Mouse (Mus musculus): ENCODE results near the gene Arsg. TPM values are rescaled to one million over a fixed set of nuclear protein-coding genes. Genes with fewer than 3 reads are reported as not detected.

Arsg gene
- polyA plus RNA-seq, 1 experiment from 2014 or later, result 6.5 TPM

DNA sequence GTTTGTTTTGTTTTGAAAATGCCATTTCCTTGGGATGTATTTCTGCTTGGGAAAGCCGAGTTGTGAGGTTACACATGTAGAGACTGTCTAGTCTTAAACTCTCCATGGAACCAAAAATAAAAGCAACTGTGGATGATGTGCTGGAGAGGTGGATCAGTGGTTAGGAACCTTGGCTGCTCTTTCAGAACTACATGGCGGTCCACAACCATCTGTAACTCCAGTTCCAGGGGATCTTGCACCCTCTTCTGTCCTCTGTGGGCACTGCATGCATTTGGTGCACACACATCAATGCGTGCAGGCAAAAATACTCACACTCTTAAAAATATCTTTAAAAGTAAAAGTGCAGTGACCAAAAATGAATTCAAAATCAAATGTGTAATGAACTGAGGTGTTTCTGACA, 32.1 kb upstream of the Arsg start:
- Histone ChIP-seq H3K4me1 (ENCODE audit: insufficient read depth, low read length) (peaks cover 14% of the 10 kb centered on the region), H3K9ac (replicated peaks; ENCODE audit: low read length) (no peak overlapping the region), H3K27me3 (ENCODE audit: insufficient read depth, low read length) (no peaks in the 10 kb centered on the region), H3K27ac (ENCODE audit: low read length) (no peak overlapping the region), H3K9me3 (ENCODE audit: low read length) (no peaks in the 10 kb centered on the region), H3K4me2 (replicated peaks; ENCODE audit: low read depth, low read length) (no peak overlapping the region), H3K36me3 (ENCODE audit: insufficient read depth, low read length) (0 out of 2 replicates have a peak, but pooled peaks cover 8% of the 10 kb centered on the region), H3K4me3 (ENCODE audit: low read length) (no peak overlapping the region)
- ATAC-seq (ENCODE audit: low FRiP score, low TSS enrichment), result no peak
- WGBS, result 69% methylated on average over 3 of the region's 3 CpGs

DNA sequence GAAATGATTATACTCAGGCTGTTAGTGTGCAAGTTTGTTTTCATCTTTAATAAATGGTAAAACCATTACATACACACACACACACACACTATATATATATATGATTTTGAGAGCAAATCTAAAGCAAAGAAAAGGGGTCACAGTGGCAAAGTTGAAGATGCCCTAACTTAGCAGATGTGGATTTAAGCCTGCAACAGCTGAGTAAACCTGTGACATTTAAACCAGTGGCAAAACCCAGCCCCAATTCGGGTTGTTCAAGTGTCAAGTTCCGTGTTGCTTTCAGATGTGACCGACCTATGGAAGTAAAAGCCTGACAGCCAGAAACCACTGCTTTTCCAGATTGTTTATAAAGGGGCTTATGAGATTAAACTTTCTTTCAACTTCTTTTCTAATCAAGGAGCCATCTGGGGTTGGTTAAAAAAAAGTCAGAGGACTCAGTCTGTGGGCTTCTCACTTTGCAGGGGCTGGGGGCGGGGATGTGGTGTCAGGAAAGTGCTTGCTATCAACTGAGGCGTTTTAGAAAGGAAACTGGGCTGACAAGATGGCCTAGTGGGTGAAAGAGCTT, 30.9 kb upstream of the Arsg start:
- Histone ChIP-seq H3K4me1 (ENCODE audit: insufficient read depth, low read length) (peaks cover 14% of the 10 kb centered on the region), H3K9ac (replicated peaks; ENCODE audit: low read length) (no peak overlapping the region), H3K9me3 (ENCODE audit: low read length) (no peaks in the 10 kb centered on the region), H3K27ac (ENCODE audit: low read length) (no peak overlapping the region), H3K4me2 (replicated peaks; ENCODE audit: low read depth, low read length) (no peak overlapping the region), H3K36me3 (ENCODE audit: insufficient read depth, low read length) (0 out of 2 replicates have a peak, but pooled peaks cover 2% of the 10 kb centered on the region), H3K4me3 (ENCODE audit: low read length) (no peak overlapping the region), H3K27me3 (ENCODE audit: insufficient read depth, low read length) (no peaks in the 10 kb centered on the region)
- ATAC-seq (ENCODE audit: low FRiP score, low TSS enrichment), result no peak
- WGBS, result 34% methylated on average over 5 of the region's 5 CpGs

DNA sequence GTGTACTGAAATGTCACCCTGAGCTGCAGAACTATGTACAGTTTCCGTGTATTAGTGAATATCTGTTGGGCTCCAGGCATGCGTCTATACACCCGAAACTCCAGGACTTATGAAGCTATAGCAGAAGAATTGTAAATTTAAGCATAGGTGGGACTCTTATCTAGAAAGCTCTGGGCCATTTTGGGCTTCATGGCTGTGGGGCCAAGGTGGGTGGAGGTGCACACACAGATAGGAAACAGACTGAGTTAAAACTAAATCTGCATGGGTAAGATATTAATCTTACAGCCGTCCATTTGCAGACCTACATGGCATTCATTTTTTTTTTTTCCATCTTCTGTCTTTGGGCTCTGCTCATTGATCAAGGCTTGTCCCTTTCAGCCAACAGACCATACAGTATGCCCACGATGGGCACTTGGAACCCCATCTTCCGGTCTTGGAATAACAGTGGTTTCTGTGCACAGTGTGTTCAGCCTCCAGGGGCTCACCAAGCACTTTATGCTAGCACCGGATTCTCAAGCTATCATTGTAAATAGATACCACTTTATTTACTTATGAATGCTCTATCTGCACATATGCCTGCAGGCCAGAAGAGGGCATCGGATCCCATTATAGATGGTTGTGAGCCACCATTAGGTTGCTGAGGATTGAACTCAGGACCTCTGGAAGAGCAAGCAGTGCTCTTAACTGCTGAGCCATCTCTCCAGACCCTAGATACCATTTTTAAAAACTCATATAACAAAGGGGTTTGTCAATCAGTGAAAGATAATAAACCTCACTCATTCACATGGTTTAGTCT, 29.5 kb upstream of the Arsg start:
- no peak overlapping the region for H3K4me2 ChIP-seq (replicated peaks; ENCODE audit: low read depth, low read length)
- H3K27ac ChIP-seq (ENCODE audit: low read length), result no peak overlapping the region
- no peak overlapping the region for H3K9ac ChIP-seq (replicated peaks; ENCODE audit: low read length)
- H3K9me3 ChIP-seq (ENCODE audit: low read length), result no peaks in the 10 kb centered on the region
- H3K36me3 ChIP-seq (ENCODE audit: insufficient read depth, low read length), result no peaks in the 10 kb centered on the region
- H3K27me3 ChIP-seq (ENCODE audit: insufficient read depth, low read length), result no peaks in the 10 kb centered on the region
- H3K4me1 ChIP-seq (ENCODE audit: insufficient read depth, low read length), result peaks cover 14% of the 10 kb centered on the region
- WGBS, result 91% methylated on average over 8 of the region's 8 CpGs
- ATAC-seq (ENCODE audit: low FRiP score, low TSS enrichment), result no peak
- H3K4me3 ChIP-seq (ENCODE audit: low read length), result no peak overlapping the region

DNA sequence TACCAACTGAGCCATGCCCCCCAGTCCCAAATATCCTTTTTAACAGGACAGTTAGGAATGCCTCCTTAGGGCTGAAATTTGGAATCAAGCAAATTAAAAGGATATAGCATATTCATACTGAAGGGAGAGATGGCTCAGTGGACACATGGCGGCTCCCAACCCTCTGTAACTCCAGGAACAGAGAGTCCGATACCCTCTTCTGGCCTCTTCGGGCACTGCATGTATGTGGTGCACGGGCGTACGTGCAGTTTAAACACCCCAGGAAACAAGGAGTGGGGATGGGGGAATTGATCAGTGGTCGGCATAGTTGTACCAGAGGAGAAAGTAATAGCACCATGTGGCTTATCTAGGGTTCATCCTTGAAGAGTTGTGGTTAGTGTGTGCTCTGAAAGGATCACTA, 28.6 kb upstream of the Arsg start:
- whole genome bisulfite sequencing, result 78% methylated on average over 7 of the region's 7 CpGs
- H3K4me1 ChIP-seq (ENCODE audit: insufficient read depth, low read length), result peaks cover 10% of the 10 kb centered on the region
- no peaks in the 10 kb centered on the region for H3K9me3 ChIP-seq (ENCODE audit: low read length)
- ATAC-seq (ENCODE audit: low FRiP score, low TSS enrichment), result no peak
- H3K27me3 ChIP-seq (ENCODE audit: insufficient read depth, low read length), result no peaks in the 10 kb centered on the region
- no peak overlapping the region for H3K27ac ChIP-seq (ENCODE audit: low read length)
- no peak overlapping the region for H3K4me2 ChIP-seq (replicated peaks; ENCODE audit: low read depth, low read length)
- no peaks in the 10 kb centered on the region for H3K36me3 ChIP-seq (ENCODE audit: insufficient read depth, low read length)
- H3K9ac ChIP-seq (replicated peaks; ENCODE audit: low read length), result no peak overlapping the region
- H3K4me3 ChIP-seq (ENCODE audit: low read length), result no peak overlapping the region

DNA sequence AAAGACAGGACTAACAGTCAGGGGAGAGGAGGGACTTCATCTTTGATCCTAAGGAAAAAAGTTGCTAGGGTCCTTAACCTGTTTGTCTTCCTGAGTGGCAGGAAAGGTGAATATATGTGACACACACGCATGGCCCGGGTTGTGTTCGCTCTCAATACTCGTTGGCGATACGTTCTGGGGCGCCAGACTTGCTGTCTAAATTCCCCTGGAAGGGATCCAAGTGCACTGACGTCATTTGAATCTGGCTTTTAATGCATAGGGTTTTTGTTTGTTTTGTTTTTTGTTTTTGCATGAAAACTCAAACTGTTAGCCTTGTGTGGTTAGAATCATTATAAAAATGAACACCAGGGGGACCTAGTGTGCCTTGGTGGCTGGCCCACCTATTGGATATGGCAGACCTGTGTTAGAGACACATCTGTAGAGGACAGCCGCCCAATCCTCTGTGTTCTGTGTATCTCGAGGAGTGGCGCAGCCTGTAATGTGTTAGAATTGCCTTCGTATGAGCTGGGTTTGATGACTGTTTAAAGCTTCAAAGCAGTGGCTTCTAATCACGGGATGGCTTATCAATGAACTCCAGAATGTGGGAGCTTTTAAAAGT, 27.6 kb upstream of the Arsg start:
- Histone ChIP-seq H3K9me3 (ENCODE audit: low read length) (no peaks in the 10 kb centered on the region), H3K27me3 (ENCODE audit: insufficient read depth, low read length) (no peaks in the 10 kb centered on the region), H3K36me3 (ENCODE audit: insufficient read depth, low read length) (no peaks in the 10 kb centered on the region), H3K4me3 (ENCODE audit: low read length) (no peak overlapping the region), H3K27ac (ENCODE audit: low read length) (no peak overlapping the region), H3K4me2 (replicated peaks; ENCODE audit: low read depth, low read length) (no peak overlapping the region), H3K9ac (replicated peaks; ENCODE audit: low read length) (no peak overlapping the region), H3K4me1 (ENCODE audit: insufficient read depth, low read length) (peaks cover 3% of the 10 kb centered on the region; the same call in 1 of the 2 replicates)
- ATAC-seq (ENCODE audit: low FRiP score, low TSS enrichment), result peak; percentile 67; the same call in 1 of the 2 replicates
- WGBS, result 48% methylated on average over 13 of the region's 13 CpGs

DNA sequence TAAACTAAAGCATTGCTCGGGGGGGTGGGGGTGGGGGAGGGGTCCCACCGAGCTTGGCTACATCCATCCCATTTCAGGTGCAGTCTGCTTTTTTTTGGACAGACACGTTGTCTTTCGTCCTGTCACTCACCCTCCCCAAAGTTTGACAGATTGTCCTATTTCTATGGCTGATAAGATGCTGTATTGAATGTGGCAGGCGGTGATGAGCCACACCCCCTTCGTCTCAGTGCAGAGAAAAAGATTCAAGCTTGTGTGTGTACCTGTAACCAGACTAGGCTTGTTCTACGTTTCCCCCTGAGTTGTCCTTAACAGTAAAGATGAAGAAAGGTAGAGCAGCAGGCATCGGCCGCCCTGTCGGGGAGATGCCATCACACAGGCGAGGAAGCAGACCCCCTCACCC, 22.0 kb upstream of the Arsg start:
- H3K4me3 ChIP-seq (ENCODE audit: low read length), result no peak overlapping the region
- peaks cover 6% of the 10 kb centered on the region for H3K36me3 ChIP-seq (ENCODE audit: insufficient read depth, low read length)
- H3K27me3 ChIP-seq (ENCODE audit: insufficient read depth, low read length), result no peaks in the 10 kb centered on the region
- ATAC-seq (ENCODE audit: low FRiP score, low TSS enrichment), result no peak
- no peaks in the 10 kb centered on the region for H3K9me3 ChIP-seq (ENCODE audit: low read length)
- H3K4me1 ChIP-seq (ENCODE audit: insufficient read depth, low read length), result no peaks in the 10 kb centered on the region
- no peak overlapping the region for H3K9ac ChIP-seq (replicated peaks; ENCODE audit: low read length)
- no peak overlapping the region for H3K27ac ChIP-seq (ENCODE audit: low read length)
- WGBS, result 91% methylated on average over 11 of the region's 11 CpGs
- H3K4me2 ChIP-seq (replicated peaks; ENCODE audit: low read depth, low read length), result no peak overlapping the region

DNA sequence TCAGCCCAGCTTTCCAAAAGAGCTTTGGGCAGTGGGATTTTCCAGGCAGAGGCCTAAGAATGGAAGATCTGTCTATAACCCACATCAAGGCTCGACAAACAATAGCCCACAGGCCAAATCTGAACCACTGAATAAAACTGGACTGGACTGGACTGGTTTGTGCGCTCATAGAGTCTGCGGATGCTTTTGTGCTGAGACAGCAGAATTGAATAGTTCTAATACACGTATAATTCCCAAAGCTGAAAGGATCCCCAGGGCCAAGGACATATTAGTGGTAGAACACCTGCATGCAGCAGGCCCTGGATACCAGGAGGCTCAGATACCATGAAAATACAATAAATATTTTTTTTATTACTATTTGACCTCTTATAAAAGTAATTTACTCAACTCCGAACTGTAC, 16.9 kb upstream of the Arsg start:
- H3K4me2 ChIP-seq (replicated peaks; ENCODE audit: low read depth, low read length), result no peak overlapping the region
- WGBS, result 83% methylated on average over 5 of the region's 5 CpGs
- no peaks in the 10 kb centered on the region for H3K27me3 ChIP-seq (ENCODE audit: insufficient read depth, low read length)
- no peaks in the 10 kb centered on the region for H3K4me1 ChIP-seq (ENCODE audit: insufficient read depth, low read length)
- no peak overlapping the region for H3K27ac ChIP-seq (ENCODE audit: low read length)
- H3K9me3 ChIP-seq (ENCODE audit: low read length), result no peaks in the 10 kb centered on the region
- H3K9ac ChIP-seq (replicated peaks; ENCODE audit: low read length), result no peak overlapping the region
- ATAC-seq (ENCODE audit: low FRiP score, low TSS enrichment), result no peak
- H3K4me3 ChIP-seq (ENCODE audit: low read length), result no peak overlapping the region
- H3K36me3 ChIP-seq (ENCODE audit: insufficient read depth, low read length), result peaks cover 6% of the 10 kb centered on the region

DNA sequence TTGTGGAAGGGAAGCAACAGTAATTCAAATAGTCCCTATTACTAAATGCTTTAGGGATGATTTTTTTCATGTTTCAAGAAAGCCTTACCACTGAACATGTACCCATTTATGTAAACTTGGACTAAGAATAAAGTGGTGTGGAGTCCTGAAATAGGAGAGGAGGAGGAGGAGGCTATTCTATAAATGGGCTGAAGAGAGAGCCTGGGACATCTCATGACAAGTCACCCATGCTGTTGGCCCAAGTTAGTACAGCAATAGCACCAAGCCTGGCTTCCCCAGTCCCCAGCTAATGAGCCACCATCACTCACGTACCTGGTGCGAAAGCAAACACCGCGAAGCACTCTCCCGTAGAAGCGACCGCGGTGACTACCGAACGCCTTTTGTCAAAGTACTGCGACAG, 15.0 kb upstream of the Arsg start:
- no peaks in the 10 kb centered on the region for H3K27me3 ChIP-seq (ENCODE audit: insufficient read depth, low read length)
- 90% methylated on average over 11 of the region's 11 CpGs for WGBS
- H3K36me3 ChIP-seq (ENCODE audit: insufficient read depth, low read length), result peaks cover 13% of the 10 kb centered on the region
- no peak for ATAC-seq (ENCODE audit: low FRiP score, low TSS enrichment)
- H3K4me2 ChIP-seq (replicated peaks; ENCODE audit: low read depth, low read length), result no peak overlapping the region
- H3K9me3 ChIP-seq (ENCODE audit: low read length), result no peaks in the 10 kb centered on the region
- H3K4me1 ChIP-seq (ENCODE audit: insufficient read depth, low read length), result no peaks in the 10 kb centered on the region
- no peak overlapping the region for H3K9ac ChIP-seq (replicated peaks; ENCODE audit: low read length)
- H3K4me3 ChIP-seq (ENCODE audit: low read length), result no peak overlapping the region
- no peak overlapping the region for H3K27ac ChIP-seq (ENCODE audit: low read length)

DNA sequence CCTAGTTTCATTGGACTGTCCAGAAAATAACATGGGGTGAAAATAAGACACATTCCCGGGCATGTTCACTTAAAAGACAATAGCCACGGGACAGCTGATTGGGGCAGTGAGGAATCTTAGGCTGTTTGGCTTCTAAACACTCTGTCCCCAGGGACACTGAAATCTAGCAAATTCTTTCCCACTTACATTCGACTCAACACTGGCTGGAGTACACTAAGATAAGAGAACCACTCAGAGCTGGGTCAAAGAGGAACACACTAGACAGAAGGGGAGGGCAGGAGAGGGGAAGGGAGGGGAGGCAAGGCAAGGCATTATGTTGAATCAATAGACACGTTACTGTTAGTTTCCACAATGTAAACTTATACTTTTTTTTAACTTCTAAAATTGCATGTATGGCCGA, 12.6 kb upstream of the Arsg start:
- H3K36me3 ChIP-seq (ENCODE audit: insufficient read depth, low read length), result peaks cover 7% of the 10 kb centered on the region; the same call in 1 of the 2 replicates
- H3K27ac ChIP-seq (ENCODE audit: low read length), result no peak overlapping the region
- H3K27me3 ChIP-seq (ENCODE audit: insufficient read depth, low read length), result no peaks in the 10 kb centered on the region
- no peak overlapping the region for H3K4me2 ChIP-seq (replicated peaks; ENCODE audit: low read depth, low read length)
- 63% methylated on average over 5 of the region's 5 CpGs for WGBS
- ATAC-seq (ENCODE audit: low FRiP score, low TSS enrichment), result no peak
- H3K4me3 ChIP-seq (ENCODE audit: low read length), result no peak overlapping the region
- no peaks in the 10 kb centered on the region for H3K9me3 ChIP-seq (ENCODE audit: low read length)
- no peaks in the 10 kb centered on the region for H3K4me1 ChIP-seq (ENCODE audit: insufficient read depth, low read length)
- no peak overlapping the region for H3K9ac ChIP-seq (replicated peaks; ENCODE audit: low read length)

DNA sequence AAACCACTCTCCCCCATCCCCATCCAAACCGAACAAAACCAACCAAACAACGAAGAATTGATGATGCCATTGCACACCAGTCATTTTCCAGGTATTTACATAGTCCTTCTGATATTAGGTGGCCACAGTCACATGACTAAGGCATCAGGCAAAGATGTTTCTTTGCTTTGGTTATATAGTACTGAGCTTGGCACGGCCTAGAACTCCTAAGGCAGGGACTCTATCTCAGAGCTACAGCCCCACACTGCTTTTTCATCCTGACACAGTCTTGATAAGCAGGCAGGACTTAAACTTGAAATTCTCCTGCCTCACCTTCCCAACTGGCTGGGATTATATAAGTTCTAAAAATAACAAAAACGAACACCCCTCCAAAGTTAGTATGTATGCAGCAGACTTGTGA, 8.1 kb upstream of the Arsg start:
- ATAC-seq (ENCODE audit: low FRiP score, low TSS enrichment), result no peak
- 90% methylated on average over 4 of the region's 4 CpGs for WGBS

More for the DNA sequence above, 8.1 kb upstream of the Arsg start:
- Histone ChIP-seq H3K4me1 (ENCODE audit: insufficient read depth, low read length) (0 out of 2 replicates have a peak, but pooled peaks cover 3% of the 10 kb centered on the region), H3K4me2 (replicated peaks; ENCODE audit: low read depth, low read length) (no peak overlapping the region), H3K9me3 (ENCODE audit: low read length) (no peaks in the 10 kb centered on the region), H3K27ac (ENCODE audit: low read length) (no peak overlapping the region), H3K36me3 (ENCODE audit: insufficient read depth, low read length) (peaks cover 7% of the 10 kb centered on the region; the same call in 1 of the 2 replicates), H3K9ac (replicated peaks; ENCODE audit: low read length) (no peak overlapping the region), H3K27me3 (ENCODE audit: insufficient read depth, low read length) (no peaks in the 10 kb centered on the region), H3K4me3 (ENCODE audit: low read length) (no peak overlapping the region)

Measured in kidney, embryonic 16.5 days (tissue).